Mouse (Mus musculus) heart, adult 9 months (tissue): ENCODE data around the gene Usp22.

Experiments used
- DNase-seq, 2 experiments: peaks; one replicate each; pipeline ENCODE4 v3.0.0; 2022; ENCODE audit warnings: low spot score in 2 of 2

Usp22 gene

GRCm38 (mm10) chr11:61104241-61104901 lies 70.5 kb downstream of the Usp22 start:
- peak; percentile 64 to 80 for DNase-seq

GRCm38 (mm10) chr11:61102397-61103339 lies 72.2 kb downstream of the Usp22 start:
- no peak for DNase-seq
